Mouse (Mus musculus): Measurements from ENCODE around the gene Zfp109.
A peak's percentile ranks its signal among the peaks of the same experiment; 100 is the strongest.
"Not testable (repeated sequence)": the region's sequence is repeated elsewhere in the genome, so short reads cannot be mapped to it uniquely, and the experiment has no call there.

The Zfp109 gene

GRCm38 (mm10) chr7:24237040-24237791 is at the start of gene Zfp109:
Gene Zfp109, minus strand, starts transcription at chr7:24237560.
- DNase-seq (ENCODE audit: low read depth, low spot score), result peak; percentile 27
- Histone ChIP-seq H3K27me3 (ENCODE audit: control insufficient read depth, insufficient read depth, low read length, poor library complexity, severe bottlenecking) (no peaks in the 10 kb centered on the region; the same call in 1 of the 2 replicates), H3K36me3 (ENCODE audit: control insufficient read depth, insufficient read depth, low read length, poor library complexity, severe bottlenecking) (no peaks in the 10 kb centered on the region)

- DNase-seq (ENCODE audit: low read depth, low spot score), result no peak
- no peaks in the 10 kb centered on the region for H3K27me3 ChIP-seq (ENCODE audit: control insufficient read depth, insufficient read depth, low read length, poor library complexity, severe bottlenecking)
- H3K36me3 ChIP-seq (ENCODE audit: control insufficient read depth, insufficient read depth, low read length, poor library complexity, severe bottlenecking), result peaks cover 1% of the 10 kb centered on the region; the same call in 1 of the 2 replicates
These were observed 49.6 kb upstream of the Zfp109 start for GRCm38 (mm10) chr7:24286916-24287315.

GRCm38 (mm10) chr7:24286090-24286489 is 48.7 kb upstream of the Zfp109 start:
- DNase-seq (ENCODE audit: low read depth, low spot score), result peak; percentile 30
- Histone ChIP-seq H3K36me3 (ENCODE audit: control insufficient read depth, insufficient read depth, low read length, poor library complexity, severe bottlenecking) (no peaks in the 10 kb centered on the region; the same call in 1 of the 2 replicates), H3K27me3 (ENCODE audit: control insufficient read depth, insufficient read depth, low read length, poor library complexity, severe bottlenecking) (no peaks in the 10 kb centered on the region)

- Histone ChIP-seq H3K27me3 (ENCODE audit: control insufficient read depth, insufficient read depth, low read length, poor library complexity, severe bottlenecking) (no peaks in the 10 kb centered on the region), H3K36me3 (ENCODE audit: control insufficient read depth, insufficient read depth, low read length, poor library complexity, severe bottlenecking) (no peaks in the 10 kb centered on the region)
- no peak for DNase-seq (ENCODE audit: low read depth, low spot score)
These were observed 43.4 kb upstream of the Zfp109 start for GRCm38 (mm10) chr7:24280858-24281145.

- Histone ChIP-seq H3K27me3 (ENCODE audit: control insufficient read depth, insufficient read depth, low read length, poor library complexity, severe bottlenecking) (no peaks in the 10 kb centered on the region), H3K36me3 (ENCODE audit: control insufficient read depth, insufficient read depth, low read length, poor library complexity, severe bottlenecking) (no peaks in the 10 kb centered on the region)
- no peak for DNase-seq (ENCODE audit: low read depth, low spot score)
These were observed 42.9 kb upstream of the Zfp109 start for GRCm38 (mm10) chr7:24280031-24280857.

- not testable (repeated sequence) for DNase-seq (ENCODE audit: low read depth, low spot score); H3K36me3 ChIP-seq (ENCODE audit: control insufficient read depth, insufficient read depth, low read length, poor library complexity, severe bottlenecking); H3K27me3 ChIP-seq (ENCODE audit: control insufficient read depth, insufficient read depth, low read length, poor library complexity, severe bottlenecking)
These were observed 41.4 kb upstream of the Zfp109 start for GRCm38 (mm10) chr7:24278771-24279170.

- DNase-seq (ENCODE audit: low read depth, low spot score), result no peak
- no peaks in the 10 kb centered on the region for H3K36me3 ChIP-seq (ENCODE audit: control insufficient read depth, insufficient read depth, low read length, poor library complexity, severe bottlenecking)
- H3K27me3 ChIP-seq (ENCODE audit: control insufficient read depth, insufficient read depth, low read length, poor library complexity, severe bottlenecking), result no peaks in the 10 kb centered on the region
These were observed 37.1 kb upstream of the Zfp109 start for GRCm38 (mm10) chr7:24274456-24274855.

GRCm38 (mm10) chr7:24271191-24271590 is 33.8 kb upstream of the Zfp109 start:
- no peak for DNase-seq (ENCODE audit: low read depth, low spot score)
- no peaks in the 10 kb centered on the region for H3K36me3 ChIP-seq (ENCODE audit: control insufficient read depth, insufficient read depth, low read length, poor library complexity, severe bottlenecking)
- H3K27me3 ChIP-seq (ENCODE audit: control insufficient read depth, insufficient read depth, low read length, poor library complexity, severe bottlenecking), result no peaks in the 10 kb centered on the region

- Histone ChIP-seq H3K36me3 (ENCODE audit: control insufficient read depth, insufficient read depth, low read length, poor library complexity, severe bottlenecking) (no peaks in the 10 kb centered on the region), H3K27me3 (ENCODE audit: control insufficient read depth, insufficient read depth, low read length, poor library complexity, severe bottlenecking) (no peaks in the 10 kb centered on the region)
- DNase-seq (ENCODE audit: low read depth, low spot score), result peak; percentile 43
These were observed 32.9 kb upstream of the Zfp109 start, which contains the start of gene Zfp93 for GRCm38 (mm10) chr7:24270288-24270672. Gene Zfp93, plus strand, starts transcription at chr7:24270420.

- no peak for DNase-seq (ENCODE audit: low read depth, low spot score)
- H3K27me3 ChIP-seq (ENCODE audit: control insufficient read depth, insufficient read depth, low read length, poor library complexity, severe bottlenecking), result no peaks in the 10 kb centered on the region
- H3K36me3 ChIP-seq (ENCODE audit: control insufficient read depth, insufficient read depth, low read length, poor library complexity, severe bottlenecking), result no peaks in the 10 kb centered on the region
These were observed 32.4 kb upstream of the Zfp109 start for GRCm38 (mm10) chr7:24269667-24270287.

GRCm38 (mm10) chr7:24269256-24269655 is 31.9 kb upstream of the Zfp109 start:
- no peak for DNase-seq (ENCODE audit: low read depth, low spot score)
- no peaks in the 10 kb centered on the region for H3K36me3 ChIP-seq (ENCODE audit: control insufficient read depth, insufficient read depth, low read length, poor library complexity, severe bottlenecking)
- no peaks in the 10 kb centered on the region for H3K27me3 ChIP-seq (ENCODE audit: control insufficient read depth, insufficient read depth, low read length, poor library complexity, severe bottlenecking)

- DNase-seq (ENCODE audit: low read depth, low spot score), result no peak
- no peaks in the 10 kb centered on the region for H3K36me3 ChIP-seq (ENCODE audit: control insufficient read depth, insufficient read depth, low read length, poor library complexity, severe bottlenecking)
- H3K27me3 ChIP-seq (ENCODE audit: control insufficient read depth, insufficient read depth, low read length, poor library complexity, severe bottlenecking), result no peaks in the 10 kb centered on the region
These were observed 31.1 kb upstream of the Zfp109 start for GRCm38 (mm10) chr7:24268176-24269155.

- DNase-seq (ENCODE audit: low read depth, low spot score), result no peak
- Histone ChIP-seq H3K36me3 (ENCODE audit: control insufficient read depth, insufficient read depth, low read length, poor library complexity, severe bottlenecking) (no peaks in the 10 kb centered on the region), H3K27me3 (ENCODE audit: control insufficient read depth, insufficient read depth, low read length, poor library complexity, severe bottlenecking) (no peaks in the 10 kb centered on the region)
These were observed 22.6 kb upstream of the Zfp109 start for GRCm38 (mm10) chr7:24260000-24260312.

- Histone ChIP-seq H3K36me3 (ENCODE audit: control insufficient read depth, insufficient read depth, low read length, poor library complexity, severe bottlenecking) (no peaks in the 10 kb centered on the region), H3K27me3 (ENCODE audit: control insufficient read depth, insufficient read depth, low read length, poor library complexity, severe bottlenecking) (no peaks in the 10 kb centered on the region)
- DNase-seq (ENCODE audit: low read depth, low spot score), result no peak
These were observed 22.1 kb upstream of the Zfp109 start for GRCm38 (mm10) chr7:24259306-24259999.
